ENCODE assay signal across 10 mouse cellular contexts in the genomic region with DNA sequence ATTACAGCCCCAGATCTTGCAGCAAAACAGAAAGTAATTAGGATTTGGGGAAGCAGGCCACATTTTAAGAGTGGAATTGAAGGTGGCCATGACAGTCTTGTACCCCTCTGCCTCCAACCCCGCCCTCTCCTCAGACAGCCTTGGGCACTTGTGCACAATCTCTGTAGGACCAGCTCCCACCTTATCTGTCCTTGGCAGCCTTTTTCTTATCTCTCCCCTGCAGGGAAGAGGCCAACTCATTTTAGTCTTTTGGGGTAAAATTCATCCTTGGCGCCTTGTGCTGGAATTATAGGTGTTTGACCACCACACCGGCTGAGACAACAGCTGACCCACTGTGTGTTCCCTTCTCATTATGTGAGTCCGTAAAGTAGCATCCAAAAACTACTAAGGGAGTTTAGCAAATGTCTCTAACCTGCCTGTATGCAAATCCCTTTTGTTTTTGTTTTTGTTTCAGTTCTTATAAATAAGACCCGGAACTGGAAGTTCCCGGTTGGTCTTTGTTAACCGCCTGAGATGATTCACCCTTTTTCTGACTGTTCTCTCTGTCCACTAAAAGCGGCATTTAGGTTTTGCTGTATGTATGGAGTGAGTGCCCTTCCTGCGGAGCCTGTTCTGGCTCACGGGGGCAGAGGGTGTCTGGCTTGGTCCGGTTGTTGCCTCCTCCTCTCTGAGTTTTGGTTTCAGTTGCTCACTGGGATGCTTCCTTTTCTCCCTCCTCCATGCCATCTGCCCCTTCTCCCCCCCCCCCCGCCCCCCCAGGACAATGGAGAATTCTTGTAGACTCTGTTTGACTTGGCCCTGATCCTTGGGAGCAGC.
A peak's percentile ranks its signal among the peaks of the same experiment; 100 is the strongest.
DNase-seq lines count a peak whose midpoint lies in the region; ATAC-seq lines count a peak whose summit lies in the region.
"Had no signal": no experiment of that assay in that cellular context is flagged by ENCODE, and none has a peak within 500 bp of the region (broad histone marks: within the 10 kb centered on the region; RNA-seq: fewer than 3 reads in every experiment).

No protein-coding gene starts in this region.

- no peaks in the 10 kb centered on the region for H3K36me3 ChIP-seq in heart, embryonic 10.5 days
- peaks cover 5% of the 10 kb centered on the region; the same call in 1 of the 2 replicates for H3K36me3 ChIP-seq in liver, embryonic 15.5 days (replicated peaks)
- H3K36me3 ChIP-seq in forebrain, embryonic 11.5 days (ENCODE audit: control insufficient read depth, insufficient read depth, low read length): no peaks in the 10 kb centered on the region

- peak overlapping the region; percentile 52 for H3K9ac ChIP-seq in liver, embryonic 15.5 days
- H3K9ac ChIP-seq in forebrain, embryonic 11.5 days (ENCODE audit: low read length): no peak overlapping the region

- peak; percentile 99 for ATAC-seq in liver, embryonic 15.5 days (ENCODE audit: insufficient read depth)
- no peak for ATAC-seq in forebrain, embryonic 11.5 days (replicated peaks; ENCODE audit: low FRiP score)

- 30% methylated on average over 11 of the region's 12 CpGs for WGBS in heart, embryonic 10.5 days
- 16% methylated on average over 11 of the region's 12 CpGs for WGBS in liver, embryonic 15.5 days (ENCODE audit: insufficient replicate concordance)
- WGBS in forebrain, embryonic 11.5 days: 74% methylated on average over 11 of the region's 12 CpGs

- H3K27me3 ChIP-seq in heart, embryonic 10.5 days (ENCODE audit: insufficient read depth, poor library complexity, severe bottlenecking): 0 out of 2 replicates have a peak, but pooled peaks cover 4% of the 10 kb centered on the region
- H3K27me3 ChIP-seq in liver, embryonic 15.5 days: no peaks in the 10 kb centered on the region
- H3K27me3 ChIP-seq in forebrain, embryonic 11.5 days (ENCODE audit: control insufficient read depth, insufficient read depth, low read length): 0 out of 2 replicates have a peak, but pooled peaks cover 3% of the 10 kb centered on the region

- H3K27ac ChIP-seq in heart, embryonic 10.5 days: peak overlapping the region; percentile 74
- H3K27ac ChIP-seq in brown adipose tissue, adult 24 weeks (replicated peaks; ENCODE audit: low read depth, low read length): no peak overlapping the region
- peak overlapping the region; percentile 79 for H3K27ac ChIP-seq in liver, embryonic 15.5 days (replicated peaks)
- no peak overlapping the region for H3K27ac ChIP-seq in forebrain, embryonic 11.5 days (ENCODE audit: low read depth, low read length)

- intact Hi-C loops in heart, postnatal 14 days (cut with DNase I): no loop called here

- peak overlapping the region; percentile 72 for H3K4me2 ChIP-seq in liver, embryonic 15.5 days
- no peak overlapping the region for H3K4me2 ChIP-seq in forebrain, embryonic 11.5 days (ENCODE audit: low read depth, low read length, severe bottlenecking)

- peak overlapping the region; percentile 36 for H3K4me3 ChIP-seq in heart, embryonic 10.5 days
- H3K4me3 ChIP-seq in brown adipose tissue, adult 24 weeks (ENCODE audit: insufficient read depth, low read depth, low read length): peak overlapping the region; percentile 37
- peak overlapping the region; percentile 53 for H3K4me3 ChIP-seq in liver, embryonic 15.5 days (replicated peaks)
- no peak overlapping the region for H3K4me3 ChIP-seq in forebrain, embryonic 11.5 days (ENCODE audit: low read depth, low read length)

- H3K4me1 ChIP-seq in heart, embryonic 10.5 days: peaks cover 31% of the 10 kb centered on the region
- H3K4me1 ChIP-seq in brown adipose tissue, adult 24 weeks (ENCODE audit: control insufficient read depth, insufficient read depth, insufficient read length, low read length): peaks cover 7% of the 10 kb centered on the region; the same call in 1 of the 2 replicates
- peaks cover 73% of the 10 kb centered on the region for H3K4me1 ChIP-seq in liver, embryonic 15.5 days (replicated peaks)
- H3K4me1 ChIP-seq in forebrain, embryonic 11.5 days (replicated peaks; ENCODE audit: control insufficient read depth, insufficient read depth, low read length): no peaks in the 10 kb centered on the region

- H3K9me3 ChIP-seq in heart, embryonic 10.5 days: no peaks in the 10 kb centered on the region
- H3K9me3 ChIP-seq in liver, embryonic 15.5 days (replicated peaks): no peaks in the 10 kb centered on the region
- no peaks in the 10 kb centered on the region for H3K9me3 ChIP-seq in forebrain, embryonic 11.5 days (ENCODE audit: control insufficient read depth, low read length)

- DNase-seq in heart, embryonic 10.5 days (ENCODE audit: low spot score): peak; percentile 89
- no peak for DNase-seq in heart, postnatal 14 days
- DNase-seq in A20 (ENCODE audit: low read depth, low spot score): peak; percentile 64
- no peak for DNase-seq in urinary bladder, postnatal 14 days (ENCODE audit: low spot score)
- no peak for DNase-seq in forebrain, embryonic 11.5 days (ENCODE audit: low spot score)
- DNase-seq in kidney, adult 11 months: no peak
- DNase-seq: kidney, postnatal 4 days; thymus, postnatal 25 days had no signal

Comparison
In these comparisons a context has a peak if more than half of its experiments do, and no peak if none do; other contexts are left out.
1. DNase-seq: peak in heart, embryonic 10.5 days (single experiment) and A20 (single experiment); none in heart, postnatal 14 days (0 of 2), urinary bladder, postnatal 14 days (single experiment), forebrain, embryonic 11.5 days (single experiment) and kidney, adult 11 months (single experiment).
2. H3K27ac ChIP-seq: peak in heart, embryonic 10.5 days (single experiment) and liver, embryonic 15.5 days (single experiment); none in brown adipose tissue, adult 24 weeks (single experiment) and forebrain, embryonic 11.5 days (single experiment).